Mouse (Mus musculus): ENCODE measurements around the gene Ghrhr.

DNA sequence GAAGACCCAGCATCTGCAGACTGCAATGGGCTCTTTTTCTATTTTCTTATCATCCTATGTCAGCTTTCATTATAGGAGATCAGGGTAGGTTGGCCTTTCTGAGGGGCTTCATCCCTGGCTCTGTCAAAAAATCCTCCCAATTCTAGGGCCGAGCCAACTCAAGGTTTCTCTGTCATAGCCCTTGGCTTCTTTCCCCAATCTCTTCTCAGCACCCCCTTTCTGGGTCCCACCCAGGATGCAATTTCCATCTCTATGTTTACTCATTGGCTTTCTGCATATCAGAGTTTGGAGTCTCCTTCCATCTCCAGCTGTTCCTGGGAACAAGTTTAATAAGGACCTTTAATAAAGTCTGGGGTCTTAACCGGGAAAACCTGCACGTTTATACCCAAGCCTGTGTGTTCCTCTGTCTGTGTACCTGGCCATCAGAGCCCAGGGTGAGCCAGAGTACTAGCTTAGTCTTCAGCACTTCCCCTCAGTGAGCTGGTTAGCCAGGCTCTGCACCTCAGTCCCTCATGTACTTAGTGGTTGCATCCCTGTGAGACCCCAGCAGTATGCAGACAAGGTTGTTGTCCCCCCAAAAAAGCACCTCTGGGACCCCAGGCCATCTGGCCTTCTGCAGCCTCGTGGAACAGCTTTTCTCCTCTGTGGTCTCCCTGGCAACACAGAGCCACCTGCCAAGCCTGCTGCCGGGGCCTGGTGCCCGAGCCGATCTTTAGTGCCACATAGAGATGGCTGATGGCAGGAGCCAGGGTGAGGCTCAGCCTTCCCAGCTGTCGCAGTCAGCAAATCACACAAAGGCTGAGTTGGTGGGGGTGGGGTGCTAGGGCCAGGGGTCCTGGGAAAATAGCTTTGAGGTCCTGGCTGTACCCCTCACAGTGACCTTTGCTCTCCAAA lies 59.4 kb downstream of the Ghrhr start:
- TF ChIP-seq POLR2A (IDR thresholded peaks at IDR 0.05; ENCODE audit: control insufficient read depth, extremely low read depth, insufficient read depth, low read length, poor library complexity), result no peak
- no peak for TF ChIP-seq CTCF (IDR thresholded peaks at IDR 0.05; ENCODE audit: borderline replicate concordance, control insufficient read depth, extremely low read depth, insufficient read depth, low read length, poor library complexity)
